In genomic region chr6:6881638-6882190, GRCm38 (mm10) we compare ENCODE assay signal across 9 mouse cellular contexts. TPM values are rescaled to one million over a fixed set of nuclear protein-coding genes. Genes with fewer than 3 reads are reported as not detected.
DNase-seq lines count a peak whose midpoint lies in the region; ATAC-seq lines count a peak whose summit lies in the region.
"Had no signal": no experiment of that assay in that cellular context is flagged by ENCODE, and none has a peak within 500 bp of the region (broad histone marks: within the 10 kb centered on the region; RNA-seq: fewer than 3 reads in every experiment).

Gene Dlx5, minus strand, starts transcription at chr6:6882085.

- H3K4me2 ChIP-seq in heart, embryonic 11.5 days: peak within 1 kb of the TSS; percentile 78
- H3K4me2 ChIP-seq in midbrain, embryonic 16.5 days (ENCODE audit: low read length): peak within 1 kb of the TSS; percentile 76

- 0 out of 2 replicates have a peak, but pooled peaks have one; percentile 29 for ATAC-seq in heart, embryonic 11.5 days (replicated peaks; ENCODE audit: insufficient number of reproducible peaks, low FRiP score, low TSS enrichment)
- peak; percentile 79 for ATAC-seq in midbrain, embryonic 16.5 days

- no peaks in the 10 kb centered on the region for H3K9me3 ChIP-seq in heart, embryonic 11.5 days (replicated peaks; ENCODE audit: control insufficient read depth, low read length)
- no peaks in the 10 kb centered on the region for H3K9me3 ChIP-seq in midbrain, embryonic 16.5 days (replicated peaks; ENCODE audit: control insufficient read depth, low read length, poor library complexity, severe bottlenecking)
- H3K9me3 ChIP-seq: G1E had no signal

- no peaks in the 10 kb centered on the region for H3K36me3 ChIP-seq in heart, embryonic 11.5 days (ENCODE audit: control insufficient read depth, insufficient read depth, low read length)
- no peaks in the 10 kb centered on the region for H3K36me3 ChIP-seq in midbrain, embryonic 16.5 days (ENCODE audit: control insufficient read depth, insufficient read depth, low read length)
- H3K36me3 ChIP-seq: G1E had no signal

- peak within 1 kb of the TSS; percentile 23; the same call in 1 of the 2 replicates for H3K9ac ChIP-seq in heart, embryonic 11.5 days (ENCODE audit: low read depth, low read length)
- H3K9ac ChIP-seq in midbrain, embryonic 16.5 days (ENCODE audit: low read depth, low read length): peak within 1 kb of the TSS; percentile 60

- H3K27ac ChIP-seq in brown adipose tissue, adult 24 weeks (replicated peaks; ENCODE audit: low read depth, low read length): no peak within 1 kb of the TSS
- H3K27ac ChIP-seq in heart, embryonic 11.5 days (ENCODE audit: low read depth, low read length): no peak within 1 kb of the TSS
- H3K27ac ChIP-seq in midbrain, embryonic 16.5 days (ENCODE audit: low read length): peak within 1 kb of the TSS; percentile 72

- peak; percentile 12 for DNase-seq in kidney, adult 11 months
- no peak for DNase-seq in kidney, adult 18-20 months
- peak; percentile 56 for DNase-seq in left cerebral cortex, postnatal 10 days (ENCODE audit: extremely low spot score in 1 of 2, low spot score in 2 of 2)
- DNase-seq in spleen, adult 12 weeks (ENCODE audit: low spot score): no peak
- DNase-seq in spleen, postnatal 14 days (ENCODE audit: low spot score in 2 of 2): no peak

- no peaks in the 10 kb centered on the region for H3K4me1 ChIP-seq in brown adipose tissue, adult 24 weeks (ENCODE audit: control insufficient read depth, insufficient read depth, insufficient read length, low read length)
- peaks cover 14% of the 10 kb centered on the region for H3K4me1 ChIP-seq in heart, embryonic 11.5 days (ENCODE audit: control insufficient read depth, insufficient read depth, low read length)
- H3K4me1 ChIP-seq in midbrain, embryonic 16.5 days (ENCODE audit: control insufficient read depth, insufficient read depth, low read length): peaks cover 16% of the 10 kb centered on the region

- WGBS in heart, embryonic 11.5 days (ENCODE audit: insufficient replicate concordance): under 1% methylated on average over 40 of the region's 42 CpGs
- under 1% methylated on average over 33 of the region's 42 CpGs for WGBS in midbrain, embryonic 16.5 days

- H3K27me3 ChIP-seq in heart, embryonic 11.5 days (ENCODE audit: control insufficient read depth, insufficient read depth, low read length): peaks cover 71% of the 10 kb centered on the region
- H3K27me3 ChIP-seq in midbrain, embryonic 16.5 days (ENCODE audit: control insufficient read depth, insufficient read depth, low read depth, low read length): peaks cover 33% of the 10 kb centered on the region

- intact Hi-C loops in left cerebral cortex, postnatal 10 days (cut with DNase I): loop anchor here (10.0 kb wide), 2 partner anchors 777 to 1237 kb away; no protein-coding TSS in a partner anchor

- peak within 1 kb of the TSS; percentile 52 for H3K4me3 ChIP-seq in brown adipose tissue, adult 24 weeks (ENCODE audit: insufficient read depth, low read depth, low read length)
- H3K4me3 ChIP-seq in heart, embryonic 11.5 days (ENCODE audit: low read depth, low read length): peak within 1 kb of the TSS; percentile 55
- peak within 1 kb of the TSS; percentile 46 for H3K4me3 ChIP-seq in midbrain, embryonic 16.5 days (ENCODE audit: low read depth, low read length)

RNA-seq across cellular contexts. Expression of gene Dlx5, which starts in this region (rescaled TPM):
- not detected in 2 replicates for polyA plus RNA-seq in brown adipose tissue, adult 24 weeks (2012; ENCODE audit: insufficient read depth, insufficient read length, missing spikeins)
- 0.93 and 1.2 TPM in 2 replicates for polyA plus RNA-seq in heart, embryonic 11.5 days (2014; fragmentation: Nextera tagmentation; extraction: Ambion mirVana)
- 1 to 10 TPM; 7.4 to 8.1 TPM for total RNA-seq in left cerebral cortex, postnatal 10 days (2021)
- polyA plus RNA-seq in midbrain, embryonic 16.5 days (2015; fragmentation: Nextera tagmentation; extraction: Ambion mirVana): 9.7 and 20.7 TPM in 2 replicates
- total RNA-seq: G1E had no signal
- polyA plus RNA-seq: G1E had no signal

Comparison
In these comparisons a context has a peak if more than half of its experiments do, and no peak if none do; other contexts are left out.
1. DNase-seq: peak in kidney, adult 11 months (single experiment) and left cerebral cortex, postnatal 10 days (2 of 2); none in kidney, adult 18-20 months (single experiment), spleen, adult 12 weeks (single experiment) and spleen, postnatal 14 days (0 of 2).
2. Peak in every context shown above with its lines, with median percentiles within 50 percentile points of each other: H3K4me3 ChIP-seq.